Mouse (Mus musculus): ENCODE data around the gene Acsl1.

Gene Acsl1

GRCm38 (mm10) chr8:46470792-46471781 lies at the start of gene Acsl1:
Gene Acsl1, plus strand, starts transcription at chr8:46471037.
- DNase-seq (ENCODE audit: low spot score), result peak; percentile 97

GRCm38 (mm10) chr8:46421515-46421914 lies 49.3 kb upstream of the Acsl1 start:
- no peak for DNase-seq (ENCODE audit: low spot score)

DNA sequence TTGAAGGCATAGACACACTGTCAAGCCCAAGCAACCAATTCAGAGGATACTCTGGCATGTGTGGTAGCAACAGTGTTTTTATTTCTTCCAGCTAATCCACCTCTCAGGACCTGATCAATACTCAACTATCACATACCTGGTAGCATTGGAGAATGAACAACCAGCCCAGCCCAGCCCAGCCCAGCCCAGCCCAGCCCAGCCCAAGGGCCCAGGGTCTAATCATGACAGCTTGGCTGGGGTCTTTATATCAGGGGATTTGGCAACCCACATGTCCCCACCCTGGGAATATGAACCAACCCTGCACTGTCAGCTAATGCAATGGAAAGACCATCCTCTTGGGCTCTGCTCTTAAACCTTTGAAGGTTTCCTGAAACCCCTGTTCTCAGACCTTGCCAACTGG lies 42.9 kb upstream of the Acsl1 start:
- no peak for DNase-seq (ENCODE audit: low spot score)

DNA sequence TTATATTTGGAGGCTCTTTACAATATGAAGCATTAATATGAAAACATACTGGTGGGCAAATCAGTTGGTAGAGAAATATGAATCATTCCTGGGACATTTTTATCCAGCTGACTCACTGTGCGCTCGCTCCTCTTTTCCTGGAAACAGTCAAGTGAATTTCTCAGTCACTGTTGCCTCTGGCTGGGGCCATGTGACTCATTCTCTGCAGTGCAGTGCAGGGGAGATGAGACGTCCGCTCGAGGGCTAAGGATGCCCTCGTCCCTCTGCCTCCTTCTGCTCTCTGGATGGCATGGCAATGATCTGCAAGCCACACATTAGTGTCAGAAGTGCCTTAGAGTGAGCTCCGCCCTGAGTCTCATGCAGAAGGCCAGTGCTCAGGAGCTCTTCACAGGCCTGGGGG lies 41.0 kb upstream of the Acsl1 start:
- no peak for DNase-seq (ENCODE audit: low spot score)

DNA sequence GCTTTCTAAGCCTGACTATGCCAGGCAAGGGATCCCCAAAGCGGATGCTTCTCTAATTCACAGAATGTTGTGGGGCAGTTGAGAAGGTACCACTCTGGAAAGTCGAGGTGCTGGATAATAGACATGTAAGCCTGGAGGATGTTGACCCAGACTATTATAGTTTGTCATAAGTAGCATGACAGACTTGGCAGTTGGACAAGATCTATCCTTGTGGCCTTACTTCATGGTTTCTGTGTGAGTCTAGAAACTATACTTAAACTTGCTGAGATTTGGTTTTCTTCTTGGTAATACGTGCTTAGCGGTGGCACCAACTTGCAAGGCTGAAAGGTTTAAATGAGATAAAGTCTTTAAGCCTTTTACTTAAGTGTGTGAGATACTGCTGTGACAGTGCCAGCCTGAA lies 38.9 kb upstream of the Acsl1 start:
- DNase-seq (ENCODE audit: low spot score), result no peak

DNA sequence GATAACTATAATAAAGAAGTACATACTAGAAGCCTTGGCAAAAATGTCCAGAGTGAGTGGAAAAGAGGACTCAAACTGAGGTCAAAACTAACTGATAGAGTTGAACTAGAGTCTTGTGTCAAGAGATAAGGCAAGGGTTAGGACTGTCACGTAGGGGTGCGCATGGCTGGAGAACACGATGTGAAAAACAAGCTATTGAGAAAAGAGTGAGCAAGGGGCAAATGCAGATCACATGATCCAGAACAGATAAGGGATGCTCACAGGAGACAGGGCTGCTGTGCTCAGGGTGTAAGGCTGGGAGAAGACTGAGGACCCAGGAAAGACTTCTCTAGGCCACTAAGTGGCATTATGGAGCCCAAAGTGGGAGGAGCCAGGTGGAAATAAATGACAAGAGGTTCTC lies 38.3 kb upstream of the Acsl1 start:
- DNase-seq (ENCODE audit: low spot score), result no peak

GRCm38 (mm10) chr8:46433656-46434055 lies 37.2 kb upstream of the Acsl1 start:
- no peak for DNase-seq (ENCODE audit: low spot score)

GRCm38 (mm10) chr8:46438491-46438890 lies 32.3 kb upstream of the Acsl1 start:
- no peak for DNase-seq (ENCODE audit: low spot score)

- DNase-seq (ENCODE audit: low spot score), result no peak
These were observed 24.6 kb upstream of the Acsl1 start for GRCm38 (mm10) chr8:46445964-46446915.

GRCm38 (mm10) chr8:46447334-46447733 lies 23.5 kb upstream of the Acsl1 start:
- no peak for DNase-seq (ENCODE audit: low spot score)

DNA sequence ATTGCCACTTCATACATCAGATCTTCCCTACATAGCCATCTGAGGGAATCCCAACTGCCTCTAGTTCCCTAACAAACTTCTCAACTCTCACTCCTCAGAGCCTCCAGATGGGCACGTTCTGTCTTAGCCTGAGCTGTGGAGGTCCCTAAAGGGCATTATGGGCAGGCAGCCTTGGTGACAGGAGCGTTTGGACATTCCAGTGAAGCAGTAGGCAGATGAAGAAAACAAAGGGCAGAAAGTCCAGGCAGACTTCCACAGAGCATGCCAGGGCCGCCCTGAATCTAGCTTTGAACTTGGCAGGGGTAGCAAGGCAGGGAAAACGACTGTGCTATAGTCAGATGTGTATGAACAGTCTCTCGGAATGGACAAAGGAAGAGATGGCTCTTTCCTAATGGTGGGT lies 22.2 kb upstream of the Acsl1 start:
- DNase-seq (ENCODE audit: low spot score), result no peak

DNA sequence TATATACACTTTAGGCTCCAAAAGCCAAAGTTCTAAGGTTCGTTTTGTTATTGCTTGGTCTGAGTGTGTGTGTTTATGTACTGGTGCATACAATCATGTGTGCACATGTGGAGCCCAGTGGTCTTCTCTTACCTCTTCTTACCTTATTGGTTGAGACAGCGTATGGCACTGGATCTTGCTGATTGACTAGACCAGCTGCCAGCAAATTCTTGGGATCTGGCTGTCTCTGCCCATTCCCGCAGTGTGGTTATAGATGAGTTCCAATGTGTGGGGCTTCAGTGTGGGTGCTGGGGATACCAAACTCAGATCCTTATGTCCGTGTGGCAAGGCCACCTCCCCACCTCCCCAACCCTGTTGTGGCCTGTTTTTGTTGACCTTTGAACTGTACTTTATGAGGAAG lies 21.8 kb upstream of the Acsl1 start:
- DNase-seq (ENCODE audit: low spot score), result no peak

DNA sequence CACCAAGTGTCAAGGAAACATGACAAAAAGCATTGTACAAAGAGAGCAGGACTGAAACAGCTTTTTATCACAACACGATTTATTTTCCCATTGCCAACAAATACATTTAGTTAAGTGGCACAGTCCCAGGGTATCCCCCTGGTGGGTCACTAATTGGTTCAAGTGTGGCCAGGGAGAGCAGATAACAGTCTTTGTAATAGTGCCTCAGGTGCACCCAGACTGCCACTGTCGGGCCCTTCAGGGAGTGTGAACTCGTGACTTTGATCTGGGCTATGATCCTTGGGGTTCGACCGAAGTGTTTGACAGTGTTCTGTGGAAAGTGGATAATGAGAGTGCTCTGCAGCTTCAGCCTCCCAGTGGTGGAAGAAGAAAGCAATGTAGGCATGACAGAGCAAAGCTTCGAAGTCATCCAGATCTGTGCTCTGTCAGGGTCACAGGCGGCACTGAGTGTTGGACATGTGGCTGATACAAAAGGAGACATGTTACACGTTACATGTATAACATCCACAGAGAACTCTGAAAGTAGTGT lies 21.1 kb upstream of the Acsl1 start:
- no peak for DNase-seq (ENCODE audit: low spot score)

DNA sequence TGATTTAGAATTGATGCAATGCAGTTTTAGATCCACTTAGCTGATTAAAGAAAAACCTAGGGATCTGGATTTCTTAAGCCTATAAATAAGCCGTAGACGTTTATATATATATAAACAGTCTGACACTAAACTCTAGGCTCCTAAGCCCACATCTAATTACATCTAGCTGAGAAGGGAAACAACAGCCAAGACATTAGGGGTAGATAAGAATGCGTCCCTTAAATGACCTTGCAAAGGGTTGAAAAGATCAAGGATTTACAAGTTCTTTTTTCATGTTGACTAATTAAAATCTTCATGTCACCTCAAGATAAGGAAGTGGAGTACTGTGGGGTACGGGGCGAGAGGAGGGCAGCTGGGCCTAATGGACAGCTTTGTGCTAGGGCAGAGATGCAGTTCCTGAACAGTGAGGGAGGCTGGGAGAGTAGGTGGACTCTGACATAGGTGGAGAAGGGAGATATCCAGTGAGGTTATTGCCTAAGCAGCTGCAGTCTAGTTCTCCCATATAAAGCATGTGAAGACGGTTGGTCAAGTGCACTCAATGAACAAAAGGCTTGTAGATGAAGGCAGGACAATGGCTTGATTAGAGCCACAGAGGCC lies 12.5 kb upstream of the Acsl1 start:
- no peak for DNase-seq (ENCODE audit: low spot score)

DNA sequence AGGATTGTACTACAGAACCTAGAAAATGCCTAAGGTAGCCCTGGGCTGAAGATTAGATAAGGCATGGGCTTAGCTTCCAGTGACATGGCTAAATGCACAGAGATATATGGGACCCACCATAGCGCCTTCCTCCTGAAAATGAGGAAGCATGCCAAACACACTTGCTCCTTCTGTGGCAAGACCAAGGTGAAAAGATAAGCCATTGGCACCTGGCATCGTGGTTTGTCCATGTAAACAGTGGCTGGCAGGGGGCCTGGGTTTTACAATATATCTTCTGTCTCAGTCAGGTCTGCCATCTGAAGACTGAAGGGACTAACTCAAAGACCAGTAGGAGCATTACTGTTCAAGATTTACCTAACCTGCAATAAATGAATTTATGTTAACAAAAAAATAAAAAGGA lies 2.4 kb upstream of the Acsl1 start:
- DNase-seq (ENCODE audit: low spot score), result no peak

- no peak for DNase-seq (ENCODE audit: low spot score)
These were observed 1.6 kb upstream of the Acsl1 start for GRCm38 (mm10) chr8:46469071-46469769.

GRCm38 (mm10) chr8:46470091-46470791 lies 596 bp upstream of the Acsl1 start:
- no peak for DNase-seq (ENCODE audit: low spot score)

GRCm38 (mm10) chr8:46471926-46472485 lies 1.2 kb downstream of the Acsl1 start:
- DNase-seq (ENCODE audit: low spot score), result no peak

DNA sequence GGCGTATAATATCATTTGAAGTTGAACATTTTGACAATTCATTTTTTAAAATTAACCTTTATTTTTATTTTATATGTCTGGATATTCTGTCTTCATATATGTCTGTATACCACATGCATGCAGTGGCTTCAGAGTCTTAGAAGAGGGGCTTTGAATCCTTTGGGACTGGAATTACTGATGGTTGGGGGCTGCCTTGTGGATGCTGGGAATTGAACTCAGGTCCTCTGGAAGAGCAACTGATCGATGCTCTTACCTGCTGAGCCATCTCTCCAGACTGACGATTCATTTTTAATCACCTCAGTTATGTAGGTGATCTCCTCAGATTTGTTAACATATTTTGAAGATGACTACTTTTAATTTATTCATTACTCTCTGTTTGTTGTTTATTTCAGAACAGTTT lies 3.3 kb downstream of the Acsl1 start:
- no peak for DNase-seq (ENCODE audit: low spot score)

DNA sequence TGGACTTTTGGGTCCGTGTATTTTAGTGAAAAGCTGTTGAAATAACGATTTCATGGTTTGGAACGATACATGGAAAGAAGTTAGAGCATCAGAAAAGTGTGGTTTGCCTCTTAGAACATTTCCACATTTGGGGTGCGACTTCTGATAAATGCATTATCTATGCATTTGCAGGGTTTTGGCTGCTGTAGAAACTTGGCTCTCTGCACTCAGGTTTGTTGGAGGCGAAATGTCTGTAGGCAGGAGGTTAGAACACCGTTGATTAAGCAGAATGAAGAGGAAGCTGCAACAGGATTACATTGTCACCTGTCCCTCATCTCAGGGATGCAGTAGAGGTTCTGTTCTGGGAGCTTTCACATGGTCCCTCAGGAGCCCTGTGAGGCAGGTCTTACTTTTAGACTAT lies 3.8 kb downstream of the Acsl1 start:
- no peak for DNase-seq (ENCODE audit: low spot score)
